Mouse (Mus musculus) CH12.LX (cell line): Measurements from ENCODE around the gene Pip5k1b.

Experiments used
- CTCF ChIP-seq, 2 experiments: IDR thresholded peaks in 1 of 2; conservative IDR thresholded peaks in 1 of 2; 2 replicates each; pipeline ENCODE4 v1.5.1; 2011 to 2012; ENCODE audit warnings: low read depth in 2 of 2, low read length in 2 of 2, improper control_type of control experiment in 1 of 2, inconsistent platforms in 1 of 2, mild to moderate bottlenecking in 1 of 2, moderate library complexity in 1 of 2
- POLR2A ChIP-seq: IDR thresholded peaks from 2 replicates; pipeline ENCODE4 v1.6.1; 2011; ENCODE audit warnings: low read depth, mild to moderate bottlenecking, improper control_type of control experiment, low read length
- ZC3H11A ChIP-seq: IDR thresholded peaks from 2 replicates; pipeline ENCODE4 v1.6.1; 2012; ENCODE audit warnings: low read depth, mild to moderate bottlenecking, inconsistent platforms, low read length, improper control_type of control experiment
- ZKSCAN1 ChIP-seq: IDR thresholded peaks from 2 replicates; pipeline ENCODE4 v1.6.1; 2012; ENCODE audit warnings: low read depth, inconsistent platforms, low read length, improper control_type of control experiment, borderline replicate concordance

DNA sequence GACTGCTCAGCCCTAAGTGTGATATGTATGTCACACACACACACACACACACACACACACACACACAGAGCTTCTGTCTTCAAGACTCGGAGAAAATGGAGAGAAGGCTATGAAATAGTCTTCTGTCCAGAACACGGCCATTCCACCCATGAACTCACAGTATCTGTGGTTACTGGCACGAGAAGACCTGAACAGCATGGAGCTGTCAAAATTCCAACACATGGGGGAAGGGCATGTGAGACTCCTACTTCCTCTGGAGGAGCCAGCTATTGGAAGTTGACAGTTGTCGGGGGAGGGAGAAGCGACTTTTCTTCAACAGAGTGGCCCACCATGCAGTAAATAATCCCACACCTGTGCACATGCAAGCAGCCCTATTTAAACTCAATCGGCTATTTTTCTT, 121.4 kb downstream of the Pip5k1b start:
- TF ChIP-seq POLR2A (no peak), CTCF (conservative IDR thresholded peaks at IDR 0.05 in 1 of 2, IDR thresholded peaks at IDR 0.05 in 1 of 2; ENCODE audit: low read depth in 2 of 2, low read length in 2 of 2) (no peak), ZKSCAN1 (no peak), ZC3H11A (no peak)
